ENCODE assay signal across 10 mouse cellular contexts in the genomic region with DNA sequence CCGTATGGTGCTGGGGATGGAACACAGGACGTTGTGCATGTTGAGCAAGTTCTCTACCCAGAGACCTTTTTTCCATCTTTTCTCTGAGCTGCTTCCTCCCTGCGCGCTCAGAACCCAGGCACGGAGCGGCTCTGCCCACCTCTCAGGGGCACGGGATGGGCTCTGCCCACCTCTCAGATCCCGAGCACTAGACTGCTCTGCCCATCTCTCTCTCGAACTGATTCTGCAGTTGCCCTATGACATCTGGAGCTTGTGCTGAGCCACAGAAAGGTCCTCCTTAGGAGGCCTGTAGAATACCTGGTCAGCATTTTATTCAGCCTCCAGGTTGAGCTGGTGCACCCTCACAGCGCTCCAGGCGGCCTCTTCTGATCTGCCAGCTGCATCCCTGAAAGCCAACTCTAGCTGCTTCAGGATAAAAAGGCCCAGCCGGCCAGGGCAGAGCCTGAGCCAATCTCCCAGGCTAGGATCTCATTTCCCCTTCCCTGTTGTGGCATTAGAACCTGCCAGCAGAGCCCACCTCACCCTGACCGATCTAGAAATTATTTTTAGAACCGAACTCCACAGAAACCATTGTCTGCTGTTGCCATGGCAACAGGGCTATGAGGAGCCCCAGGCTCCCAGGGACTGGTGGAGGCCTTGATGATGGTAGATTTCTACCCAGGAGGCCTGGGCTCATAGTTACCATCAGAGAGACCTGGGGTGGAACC. TPM values are rescaled to one million over a fixed set of nuclear protein-coding genes. Genes with fewer than 3 reads are reported as not detected.
A peak's percentile ranks its signal among the peaks of the same experiment; 100 is the strongest.
DNase-seq lines count a peak whose midpoint lies in the region; ATAC-seq and TF ChIP-seq lines count a peak whose summit lies in the region.
"Had no signal": no experiment of that assay in that cellular context is flagged by ENCODE, and none has a peak within 500 bp of the region (broad histone marks: within the 10 kb centered on the region; RNA-seq: fewer than 3 reads in every experiment).

No protein-coding gene starts in this region.

- H3K27me3 ChIP-seq in kidney, postnatal 0 days (ENCODE audit: insufficient read depth, low read length): no peaks in the 10 kb centered on the region
- no peaks in the 10 kb centered on the region for H3K27me3 ChIP-seq in forebrain, embryonic 15.5 days
- no peaks in the 10 kb centered on the region for H3K27me3 ChIP-seq in liver, embryonic 11.5 days (replicated peaks; ENCODE audit: control insufficient read depth, insufficient read depth, low read length)
- H3K27me3 ChIP-seq: heart, embryonic 15.5 days had no signal

- H3K4me2 ChIP-seq in kidney, postnatal 0 days (ENCODE audit: low read length): no peak overlapping the region
- H3K4me2 ChIP-seq in forebrain, embryonic 15.5 days (replicated peaks): no peak overlapping the region
- no peak overlapping the region for H3K4me2 ChIP-seq in liver, embryonic 11.5 days
- H3K4me2 ChIP-seq: heart, embryonic 15.5 days had no signal

- H3K4me1 ChIP-seq in kidney, postnatal 0 days (replicated peaks; ENCODE audit: insufficient read depth, low read length): no peaks in the 10 kb centered on the region
- H3K4me1 ChIP-seq in forebrain, embryonic 15.5 days: peaks cover 14% of the 10 kb centered on the region
- H3K4me1 ChIP-seq in liver, embryonic 11.5 days (replicated peaks; ENCODE audit: control insufficient read depth, insufficient read depth, low read length): no peaks in the 10 kb centered on the region

- H3K9ac ChIP-seq in kidney, postnatal 0 days (ENCODE audit: low read depth, low read length): no peak overlapping the region
- H3K9ac ChIP-seq in forebrain, embryonic 15.5 days (replicated peaks): 0 out of 2 replicates have a peak overlapping the region, but pooled peaks have one; percentile 22
- no peak overlapping the region for H3K9ac ChIP-seq in liver, embryonic 11.5 days (ENCODE audit: low read depth, low read length)
- H3K9ac ChIP-seq: heart, embryonic 15.5 days had no signal

- no peak for TF ChIP-seq CTCF in kidney, postnatal 0 days (IDR thresholded peaks at IDR 0.05; ENCODE audit: low read depth)

- ATAC-seq in kidney, postnatal 0 days (replicated peaks; ENCODE audit: low FRiP score, low read depth): no peak
- peak; percentile 59 for ATAC-seq in forebrain, embryonic 15.5 days (replicated peaks)
- no peak for ATAC-seq in liver, embryonic 11.5 days (replicated peaks; ENCODE audit: low FRiP score)

- WGBS in kidney, postnatal 0 days: 56% methylated on average over 14 of the region's 14 CpGs
- WGBS in forebrain, embryonic 15.5 days: 48% methylated on average over 14 of the region's 14 CpGs
- 60% methylated on average over 14 of the region's 14 CpGs for WGBS in liver, embryonic 11.5 days

- peak; percentile 35 for DNase-seq in kidney, postnatal 0 days (ENCODE audit: low spot score)
- DNase-seq in kidney, adult 8-10 months: no peak
- peak; percentile 49 to 63 for DNase-seq in left cerebral cortex, adult 18-20 months (ENCODE audit: low spot score in 2 of 2)
- peak; percentile 69 for DNase-seq in right cerebral cortex, adult 18-20 months
- DNase-seq in urinary bladder, postnatal 10 days (ENCODE audit: low spot score): no peak
- no peak for DNase-seq in ovary, postnatal 10 days (ENCODE audit: low spot score)
- DNase-seq in liver, embryonic 11.5 days (ENCODE audit: low spot score): no peak

- no peaks in the 10 kb centered on the region for H3K36me3 ChIP-seq in kidney, postnatal 0 days (ENCODE audit: insufficient read depth, low read length)
- no peaks in the 10 kb centered on the region for H3K36me3 ChIP-seq in forebrain, embryonic 15.5 days
- H3K36me3 ChIP-seq in liver, embryonic 11.5 days (ENCODE audit: control insufficient read depth, insufficient read depth, low read length): no peaks in the 10 kb centered on the region
- H3K36me3 ChIP-seq: heart, embryonic 15.5 days had no signal

- no peaks in the 10 kb centered on the region for H3K9me3 ChIP-seq in kidney, postnatal 0 days (replicated peaks; ENCODE audit: low read length)
- H3K9me3 ChIP-seq in forebrain, embryonic 15.5 days: no peaks in the 10 kb centered on the region
- no peaks in the 10 kb centered on the region for H3K9me3 ChIP-seq in liver, embryonic 11.5 days (ENCODE audit: control insufficient read depth, low read length)
- H3K9me3 ChIP-seq: heart, embryonic 15.5 days had no signal

- no peak overlapping the region for H3K27ac ChIP-seq in kidney, postnatal 0 days
- H3K27ac ChIP-seq in forebrain, embryonic 15.5 days (replicated peaks): peak overlapping the region; percentile 89
- no peak overlapping the region for H3K27ac ChIP-seq in liver, embryonic 11.5 days (ENCODE audit: low read depth, low read length)
- H3K27ac ChIP-seq: heart, embryonic 15.5 days had no signal

- H3K4me3 ChIP-seq in kidney, postnatal 0 days (replicated peaks; ENCODE audit: low read depth, low read length): no peak overlapping the region
- H3K4me3 ChIP-seq in forebrain, embryonic 15.5 days: no peak overlapping the region
- H3K4me3 ChIP-seq in liver, embryonic 11.5 days (ENCODE audit: low read depth, low read length): no peak overlapping the region
- H3K4me3 ChIP-seq: heart, embryonic 15.5 days had no signal

RNA-seq across cellular contexts. Expression of gene Zcchc14, which starts 34.9 kb away (rescaled TPM):
- polyA plus RNA-seq in kidney, postnatal 0 days (2015; fragmentation: Nextera tagmentation; extraction: Ambion mirVana): 10.9 and 13.5 TPM in 2 replicates
- polyA plus RNA-seq in forebrain, embryonic 15.5 days (2015; fragmentation: Nextera tagmentation; extraction: Ambion mirVana): 36.7 and 39.2 TPM in 2 replicates
- total RNA-seq in left cerebral cortex, adult 18-20 months (2021): 10 to 100 TPM; 63.2 to 68.7 TPM
- polyA plus RNA-seq in liver, embryonic 11.5 days (2014; fragmentation: Nextera tagmentation; extraction: Ambion mirVana): 6.2 and 7.3 TPM in 2 replicates

RNA-seq across cellular contexts. Expression of gene Jph3, which starts 41.8 kb away (rescaled TPM):
- polyA plus RNA-seq in kidney, postnatal 0 days (2015; fragmentation: Nextera tagmentation; extraction: Ambion mirVana): 0.37 and 0.41 TPM in 2 replicates
- polyA plus RNA-seq in forebrain, embryonic 15.5 days (2015; fragmentation: Nextera tagmentation; extraction: Ambion mirVana): 79.9 and 82.5 TPM in 2 replicates
- 100 to 1,000 TPM; 271 to 301 TPM for total RNA-seq in left cerebral cortex, adult 18-20 months (2021)
- polyA plus RNA-seq in liver, embryonic 11.5 days (2014; fragmentation: Nextera tagmentation; extraction: Ambion mirVana): 0.49 and 0.64 TPM in 2 replicates
- total RNA-seq: MEL had no signal

Comparison
In these comparisons a context has a peak if more than half of its experiments do, and no peak if none do; other contexts are left out.
1. DNase-seq: peak in kidney, postnatal 0 days (single experiment), left cerebral cortex, adult 18-20 months (2 of 2) and right cerebral cortex, adult 18-20 months (single experiment); none in kidney, adult 8-10 months (0 of 2), urinary bladder, postnatal 10 days (single experiment), ovary, postnatal 10 days (single experiment) and liver, embryonic 11.5 days (single experiment).
2. RNA of gene Jph3, which starts 41.8 kb away (polyA plus RNA-seq): 79.9 to 82.5 TPM in forebrain, embryonic 15.5 days; 0.49 to 0.64 TPM in liver, embryonic 11.5 days and 0.37 to 0.41 TPM in kidney, postnatal 0 days; every median in the first group is over 10 times any median in the second.